Mouse (Mus musculus) small intestine, adult 10 weeks (tissue): ENCODE results near the gene Nol11. TPM values are rescaled to one million over a fixed set of nuclear protein-coding genes. Genes with fewer than 3 reads are reported as not detected.

Source experiments
- polyA plus RNA-seq: library from polyadenylated mRNA; stranded (reverse); fragments of 350-450 nt; fragmentation: Illumina TruSeq; extraction: RNeasy Lipid Tissue Mini Kit (QIAGEN cat#74804); gene quantifications from one replicate; pipeline ENCODE4 v1.2.3, GENCODE M21; 2014; ENCODE audit warnings: low replicate concordance

Nol11 gene
- polyA plus RNA-seq: 22.8 TPM

GRCm38 (mm10) chr11:107188565-107189552 lies at the start of gene Nol11:
TSS of gene Nol11 (minus strand) at chr11:107189381.

GRCm38 (mm10) chr11:107131749-107132421 lies 57.3 kb downstream of the Nol11 start, which contains the start of gene Bptf:
TSS of gene Bptf (minus strand) at chr11:107132127.

Other genes starting within 250 kb of the Nol11 start
- gene Kpna2, start 189.8 kb downstream of the Nol11 start, polyA plus RNA-seq: 150 TPM
- 5.7 TPM for gene 1810010H24Rik, start 163.7 kb downstream of the Nol11 start, polyA plus RNA-seq
- 22.9 TPM for gene Bptf, start 57.3 kb downstream of the Nol11 start, polyA plus RNA-seq